Mouse (Mus musculus): ENCODE measurements at regions not wholly inside any gene's neighbourhood (a gene's known extent, or its start where the extent isn't known, plus 50 kb on each side); places are given as distances from the start of the nearest gene placed in this dataset.

- DNase-seq (ENCODE audit: low read depth, low spot score): no peak
Observed at GRCm38 (mm10) chr2:18617520-18617919, 54.7 kb upstream of the Commd3 start.

GRCm38 (mm10) chr2:18609868-18610185, 62.4 kb upstream of the Commd3 start:
- DNase-seq (ENCODE audit: low read depth, low spot score): no peak

- DNase-seq (ENCODE audit: low read depth, low spot score): no peak
Observed at GRCm38 (mm10) chr2:18609075-18609867, 62.9 kb upstream of the Commd3 start.

- DNase-seq (ENCODE audit: low read depth, low spot score): peak; percentile 31
Observed at GRCm38 (mm10) chr2:18608260-18609074, 63.7 kb upstream of the Commd3 start.

- no peak for DNase-seq (ENCODE audit: low read depth, low spot score)
Observed at GRCm38 (mm10) chr2:18607586-18608259, 64.5 kb upstream of the Commd3 start.

- DNase-seq (ENCODE audit: low read depth, low spot score): no peak
Observed at GRCm38 (mm10) chr2:18607088-18607487, 65.1 kb upstream of the Commd3 start.

- peak; percentile 83 for DNase-seq (ENCODE audit: low read depth, low spot score)
Observed at GRCm38 (mm10) chr2:18592221-18592620, 80.0 kb upstream of the Commd3 start.

GRCm38 (mm10) chr2:18588232-18588631, 84.0 kb upstream of the Commd3 start:
- DNase-seq (ENCODE audit: low read depth, low spot score): no peak

- DNase-seq (ENCODE audit: low read depth, low spot score): peak; percentile 27
Observed at GRCm38 (mm10) chr2:18587746-18588231, 84.4 kb upstream of the Commd3 start.

GRCm38 (mm10) chr2:18586925-18587724, 85.1 kb upstream of the Commd3 start:
- DNase-seq (ENCODE audit: low read depth, low spot score): peak; percentile 68

- peak; percentile 27 for DNase-seq (ENCODE audit: low read depth, low spot score)
Observed at GRCm38 (mm10) chr2:18585564-18586336, 86.4 kb upstream of the Commd3 start.

GRCm38 (mm10) chr2:18558133-18558532, 114.1 kb upstream of the Commd3 start:
- DNase-seq (ENCODE audit: low read depth, low spot score): no peak

- DNase-seq (ENCODE audit: low read depth, low spot score): peak; percentile 54
Observed at GRCm38 (mm10) chr2:18547964-18548643, 124.1 kb upstream of the Commd3 start.

- no peak for DNase-seq (ENCODE audit: low read depth, low spot score)
Observed at GRCm38 (mm10) chr2:18524387-18524786, 131.8 kb upstream of the Dnajc1 start.

- DNase-seq (ENCODE audit: low read depth, low spot score): no peak
Observed at GRCm38 (mm10) chr2:18523911-18524310, 131.3 kb upstream of the Dnajc1 start.

GRCm38 (mm10) chr2:18513435-18513834, 120.8 kb upstream of the Dnajc1 start:
- peak; percentile 65 for DNase-seq (ENCODE audit: low read depth, low spot score)

- no peak for DNase-seq (ENCODE audit: low read depth, low spot score)
Observed at GRCm38 (mm10) chr2:18509317-18509716, 116.7 kb upstream of the Dnajc1 start.

- no peak for DNase-seq (ENCODE audit: low read depth, low spot score)
Observed at GRCm38 (mm10) chr2:18473361-18473771, 80.7 kb upstream of the Dnajc1 start.

GRCm38 (mm10) chr2:18460901-18461300, 68.3 kb upstream of the Dnajc1 start:
- DNase-seq (ENCODE audit: low read depth, low spot score): peak; percentile 94

GRCm38 (mm10) chr2:18460281-18460680, 67.7 kb upstream of the Dnajc1 start:
- peak; percentile 89 for DNase-seq (ENCODE audit: low read depth, low spot score)

Data from R1 (cell line).